19 mouse cellular contexts compared by ENCODE assay signal in genomic region chr3:145147483-145147882, GRCm38 (mm10). TPM values are rescaled to one million over a fixed set of nuclear protein-coding genes. Genes with fewer than 3 reads are reported as not detected.
DNase-seq lines count a peak whose midpoint lies in the region; ATAC-seq and TF ChIP-seq lines count a peak whose summit lies in the region.
"Had no signal": no experiment of that assay in that cellular context is flagged by ENCODE, and none has a peak within 500 bp of the region (broad histone marks: within the 10 kb centered on the region; RNA-seq: fewer than 3 reads in every experiment).

No protein-coding gene starts in this region.

- WGBS in heart, postnatal 0 days = 71% methylated on average over 2 of the region's 2 CpGs
- WGBS in lung, postnatal 0 days = 69% methylated on average over 2 of the region's 2 CpGs

- H3K9me3 ChIP-seq in heart, postnatal 0 days (replicated peaks; ENCODE audit: control insufficient read depth, low read length) = no peaks in the 10 kb centered on the region
- H3K9me3 ChIP-seq in lung, postnatal 0 days (ENCODE audit: low read length) = no peaks in the 10 kb centered on the region
- H3K9me3 ChIP-seq: limb, embryonic 10.5 days; neural tube, embryonic 13.5 days had no signal

- DNase-seq in heart, postnatal 0 days (ENCODE audit: low spot score) = no peak
- DNase-seq in heart, adult 8-10 months (ENCODE audit: low spot score) = no peak
- peak; percentile 7 for DNase-seq in lung, postnatal 0 days (ENCODE audit: low spot score)
- no peak for DNase-seq in lung, adult 18-20 months
- no peak for DNase-seq in Patski (ENCODE audit: low read depth, low spot score)
- DNase-seq in layer of hippocampus, adult 9-10 months (ENCODE audit: low spot score) = no peak
- DNase-seq: cerebellum, adult 8-10 months; kidney, adult 11 months; lung, adult 2 months; retina, postnatal 1 day had no signal

- H3K27ac ChIP-seq in heart, postnatal 0 days (ENCODE audit: low read depth) = no peak overlapping the region
- H3K27ac ChIP-seq in lung, postnatal 0 days (ENCODE audit: low read length) = no peak overlapping the region
- H3K27ac ChIP-seq: limb, embryonic 10.5 days; neural tube, embryonic 13.5 days had no signal

- in situ Hi-C loops in Patski (cut with MboI; ENCODE audit: low pct_unique_long_range_greater_than_20kb) = no loop called here

- POLR2A ChIA-PET in Patski (lab: Charles Lee) = no interaction called here

- no peak overlapping the region for H3K9ac ChIP-seq in heart, postnatal 0 days (replicated peaks; ENCODE audit: low read depth, low read length)
- H3K9ac ChIP-seq in lung, postnatal 0 days (replicated peaks; ENCODE audit: low read depth) = no peak overlapping the region
- H3K9ac ChIP-seq: neural tube, embryonic 13.5 days had no signal

- ATAC-seq in heart, postnatal 0 days (ENCODE audit: insufficient read depth, low read depth) = no peak
- no peak for ATAC-seq in lung, postnatal 0 days
- ATAC-seq in Patski = no peak
- ATAC-seq in megakaryocyte progenitor cell, adult 5-6 weeks (replicated peaks; ENCODE audit: poor library complexity) = 0 out of 2 replicates have a peak, but pooled peaks have one; percentile 66
- no peak for ATAC-seq in inflammation-experienced regulatory T-cells, adult 6 months
- ATAC-seq: activated CD4-positive, CD25-positive, alpha-beta regulatory T cell, adult 4 months; forebrain, embryonic 16.5 days had no signal

- CTCF ChIA-PET in Patski (lab: Charles Lee) = interaction anchor here (0.9 to 2.6 kb wide), 8 partner anchors 9 to 57 kb away, joined by 3 to 8 read pairs (median 4); no protein-coding TSS in a partner anchor

- H3K4me2 ChIP-seq in heart, postnatal 0 days (ENCODE audit: low read depth, low read length) = no peak overlapping the region
- H3K4me2 ChIP-seq in lung, postnatal 0 days (replicated peaks; ENCODE audit: low read depth, low read length) = no peak overlapping the region
- H3K4me2 ChIP-seq: midbrain, embryonic 11.5 days; neural tube, embryonic 13.5 days had no signal

- H3K36me3 ChIP-seq in heart, postnatal 0 days (replicated peaks; ENCODE audit: control insufficient read depth, insufficient read depth, low read length) = peaks cover 9% of the 10 kb centered on the region; the same call in 1 of the 2 replicates
- no peaks in the 10 kb centered on the region for H3K36me3 ChIP-seq in lung, postnatal 0 days (ENCODE audit: insufficient read depth, low read length)

- peak; percentile 40 for TF ChIP-seq CTCF in heart, postnatal 0 days (IDR thresholded peaks at IDR 0.05; ENCODE audit: low read depth)
- TF ChIP-seq CTCF in lung, postnatal 0 days (IDR thresholded peaks at IDR 0.05) = peak; percentile 57
- peak; percentile 79 for TF ChIP-seq CTCF in Patski (IDR thresholded peaks at IDR 0.05)

- H3K4me1 ChIP-seq in heart, postnatal 0 days (ENCODE audit: control insufficient read depth, insufficient read depth) = no peaks in the 10 kb centered on the region
- no peaks in the 10 kb centered on the region for H3K4me1 ChIP-seq in lung, postnatal 0 days (ENCODE audit: insufficient read depth, low read depth, low read length)
- H3K4me1 ChIP-seq: limb, embryonic 10.5 days; neural tube, embryonic 13.5 days had no signal

- no peak for TF ChIP-seq EP300 in heart, postnatal 0 days (IDR thresholded peaks at IDR 0.05; ENCODE audit: low read depth)
- TF ChIP-seq EP300 in lung, postnatal 0 days (IDR thresholded peaks at IDR 0.05) = no peak

- H3K27me3 ChIP-seq in heart, postnatal 0 days (ENCODE audit: control insufficient read depth, insufficient read depth, low read length) = no peaks in the 10 kb centered on the region
- H3K27me3 ChIP-seq in lung, postnatal 0 days (replicated peaks; ENCODE audit: insufficient read depth, low read length) = no peaks in the 10 kb centered on the region
- no peaks in the 10 kb centered on the region for H3K27me3 ChIP-seq in Patski
- H3K27me3 ChIP-seq: neural tube, embryonic 13.5 days had no signal

- no peak overlapping the region for H3K4me3 ChIP-seq in heart, postnatal 0 days (ENCODE audit: low read depth, low read length)
- H3K4me3 ChIP-seq in lung, postnatal 0 days (ENCODE audit: low read depth, low read length) = no peak overlapping the region
- H3K4me3 ChIP-seq: limb, embryonic 10.5 days; neural tube, embryonic 13.5 days had no signal

RNA-seq across cellular contexts. Expression of gene Odf2l, which starts 29.1 kb away (rescaled TPM):
- total RNA-seq in heart, postnatal 0 days (2014; rRNA removed; ENCODE audit: low replicate concordance) = 5.0 and 6.2 TPM in 2 replicates
- 8.9 and 9.2 TPM in 2 replicates for polyA plus RNA-seq in heart, postnatal 0 days (2015; fragmentation: Nextera tagmentation; extraction: Ambion mirVana)
- total RNA-seq in heart, adult 8-10 months (2022) = 10 to 100 TPM in 3 of 4 experiments, 1 to 10 TPM in 1; 5.7 to 14.7 (median 12.6) TPM
- polyA plus RNA-seq in lung, postnatal 0 days (2015; fragmentation: Nextera tagmentation; extraction: Ambion mirVana) = 8.6 and 10.1 TPM in 2 replicates
- 46.3 TPM for polyA plus RNA-seq in Patski (2021)
- total RNA-seq in megakaryocyte progenitor cell, adult 5-6 weeks (2015) = 43.3 and 46.6 TPM in 2 replicates
- total RNA-seq in megakaryocyte progenitor cell, adult 5-6 weeks (2017) = 23.2 and 37.2 TPM in 2 replicates
- 1 to 10 TPM; 5.6 to 8.6 (median 7.9) TPM for polyA plus RNA-seq in inflammation-experienced regulatory T-cells, adult 6 months (2017; shearing (Covaris generic))

RNA-seq across cellular contexts. Expression of gene Clca2, which starts 48.2 kb away (rescaled TPM):
- total RNA-seq in heart, postnatal 0 days (2014; rRNA removed; ENCODE audit: low replicate concordance) = 0.62 TPM in 1 of 2 replicates, not detected in the other
- 0.05 TPM in 1 of 2 replicates, not detected in the other for polyA plus RNA-seq in heart, postnatal 0 days (2015; fragmentation: Nextera tagmentation; extraction: Ambion mirVana)
- total RNA-seq in heart, adult 8-10 months (2022) = under 1 TPM in 2 of 4 experiments, not detected in 2; 0.05 to 0.22 TPM
- 0.11 and 0.16 TPM in 2 replicates for polyA plus RNA-seq in lung, postnatal 0 days (2015; fragmentation: Nextera tagmentation; extraction: Ambion mirVana)
- 0.03 TPM for polyA plus RNA-seq in Patski (2021)
- not detected in 2 replicates for total RNA-seq in megakaryocyte progenitor cell, adult 5-6 weeks (2015)
- total RNA-seq in megakaryocyte progenitor cell, adult 5-6 weeks (2017) = not detected in 2 replicates
- not detected for polyA plus RNA-seq in inflammation-experienced regulatory T-cells, adult 6 months (2017; shearing (Covaris generic))
- total RNA-seq: hematopoietic stem cell, adult 5-6 weeks; layer of hippocampus, adult 18-20 months had no signal
- polyA plus RNA-seq: activated CD4-positive, CD25-positive, alpha-beta regulatory T cell, adult 4 months had no signal
